Mouse (Mus musculus) cortical plate, adult 2 months (tissue): ENCODE measurements around the gene 4931422A03Rik.

Source experiments
- CTCF ChIP-seq: fragments of 200-500 bp; IDR thresholded peaks from 2 replicates; pipeline ENCODE4 v1.5.1; 2011; ENCODE audit warnings: mild to moderate bottlenecking, control low read depth, low read length; ENCODE audit not compliant: insufficient read depth; ENCODE audit errors: extremely low read depth
- POLR2A ChIP-seq: fragments of 200-500 bp; IDR thresholded peaks from 2 replicates; pipeline ENCODE4 v1.6.1; 2011; ENCODE audit warnings: mild to moderate bottlenecking, low read length, control low read depth; ENCODE audit not compliant: insufficient read depth; ENCODE audit errors: extremely low read depth

DNA sequence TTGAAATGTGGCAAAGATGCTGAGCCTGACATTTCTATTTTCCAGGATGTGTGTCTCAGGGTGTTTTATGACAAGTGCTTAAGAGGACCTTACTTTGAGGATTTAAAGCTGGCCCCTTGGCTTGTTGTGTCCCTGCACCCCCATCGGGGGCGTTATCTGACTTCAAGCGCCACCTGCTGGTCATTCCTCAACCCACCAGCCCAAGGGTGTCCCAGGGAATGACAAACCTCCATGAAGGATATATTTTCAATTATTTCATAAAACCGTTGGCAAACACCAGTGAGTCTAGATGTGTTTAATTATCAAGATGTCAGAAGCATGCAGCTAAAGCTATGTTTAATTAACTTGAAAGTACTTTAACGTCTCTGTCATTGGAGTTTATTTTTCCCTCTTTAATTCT is 45.9 kb downstream of the 4931422A03Rik start:
- TF ChIP-seq CTCF (peak; percentile 76), POLR2A (no peak)
